Mouse (Mus musculus): ENCODE results near the gene Bex6. TPM values are rescaled to one million over a fixed set of nuclear protein-coding genes. Genes with fewer than 3 reads are reported as not detected.
"Not testable (repeated sequence)": the region's sequence is repeated elsewhere in the genome, so short reads cannot be mapped to it uniquely, and the experiment has no call there.

Gene Bex6
- polyA plus RNA-seq, 1 experiment from 2014 or later: 0.23 TPM

GRCm38 (mm10) chr16:32214804-32215576 lies 35.4 kb downstream of the Bex6 start:
- no peaks in the 10 kb centered on the region for H3K4me1 ChIP-seq
- ATAC-seq (ENCODE audit: insufficient number of reproducible peaks, low FRiP score, low TSS enrichment, low read depth): no peak
- no peaks in the 10 kb centered on the region for H3K36me3 ChIP-seq
- no peaks in the 10 kb centered on the region for H3K27me3 ChIP-seq
- H3K27ac ChIP-seq (replicated peaks): no peak overlapping the region
- H3K4me2 ChIP-seq (replicated peaks): no peak overlapping the region
- H3K4me3 ChIP-seq (replicated peaks): no peak overlapping the region
- no peaks in the 10 kb centered on the region; the same call in 1 of the 2 replicates for H3K9me3 ChIP-seq (replicated peaks)
- WGBS: 74% methylated on average over 17 of the region's 17 CpGs
- H3K9ac ChIP-seq: no peak overlapping the region

- no peak overlapping the region for H3K27ac ChIP-seq (replicated peaks)
- no peaks in the 10 kb centered on the region for H3K27me3 ChIP-seq
- ATAC-seq (ENCODE audit: insufficient number of reproducible peaks, low FRiP score, low TSS enrichment, low read depth): no peak
- H3K4me1 ChIP-seq: no peaks in the 10 kb centered on the region
- no peaks in the 10 kb centered on the region for H3K9me3 ChIP-seq (replicated peaks)
- no peaks in the 10 kb centered on the region for H3K36me3 ChIP-seq
- no peak overlapping the region for H3K4me2 ChIP-seq (replicated peaks)
- 80% methylated on average over 4 of the region's 4 CpGs for WGBS
- H3K9ac ChIP-seq: no peak overlapping the region
- H3K4me3 ChIP-seq (replicated peaks): no peak overlapping the region
These were observed 42.2 kb downstream of the Bex6 start for GRCm38 (mm10) chr16:32221803-32222202.

DNA sequence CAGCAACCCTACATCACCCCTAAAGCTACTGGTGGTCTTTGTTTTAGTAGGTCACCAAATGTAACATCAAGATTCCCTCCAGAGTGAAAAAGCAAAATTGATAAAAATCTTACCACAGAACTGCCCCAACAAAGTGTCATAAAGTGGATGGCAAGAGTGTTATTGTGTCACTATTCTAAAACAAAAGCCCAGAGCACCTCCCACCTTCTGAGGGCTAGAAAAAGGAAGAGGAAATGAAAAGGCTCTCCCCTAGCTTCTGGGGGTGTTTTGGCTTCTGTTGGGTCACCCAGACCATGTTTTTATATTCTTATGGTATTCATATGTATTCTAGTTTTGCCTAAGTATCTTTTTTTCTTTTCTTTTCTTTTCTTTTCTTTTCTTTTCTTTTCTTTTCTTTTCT lies 42.8 kb downstream of the Bex6 start:
- Histone ChIP-seq H3K36me3 (no peaks in the 10 kb centered on the region), H3K4me2 (replicated peaks) (no peak overlapping the region), H3K4me1 (no peaks in the 10 kb centered on the region), H3K9me3 (replicated peaks) (no peaks in the 10 kb centered on the region), H3K4me3 (replicated peaks) (no peak overlapping the region), H3K9ac (no peak overlapping the region), H3K27me3 (no peaks in the 10 kb centered on the region), H3K27ac (replicated peaks) (no peak overlapping the region)
- no peak for ATAC-seq (ENCODE audit: insufficient number of reproducible peaks, low FRiP score, low TSS enrichment, low read depth)

- not testable (repeated sequence) for H3K9ac ChIP-seq; H3K4me1 ChIP-seq; H3K9me3 ChIP-seq (replicated peaks); H3K4me3 ChIP-seq (replicated peaks); H3K27me3 ChIP-seq; ATAC-seq (ENCODE audit: insufficient number of reproducible peaks, low FRiP score, low TSS enrichment, low read depth); H3K27ac ChIP-seq (replicated peaks); H3K4me2 ChIP-seq (replicated peaks)
- H3K36me3 ChIP-seq: peaks cover 18% of the 10 kb centered on the region
- WGBS: 86% methylated on average over 3 of the region's 3 CpGs
These were observed 52.4 kb downstream of the Bex6 start for GRCm38 (mm10) chr16:32232050-32232449.

Other genes with a start within 250 kb of the Bex6 start
- 0.70 and 1.4 TPM in 2 replicates for gene Pigz, start 246.0 kb upstream of the Bex6 start, polyA plus RNA-seq (2015; fragmentation: Nextera tagmentation; extraction: Ambion mirVana)
- gene 0610012G03Rik, start 231.3 kb upstream of the Bex6 start, polyA plus RNA-seq (2015; fragmentation: Nextera tagmentation; extraction: Ambion mirVana): 86.1 and 91.7 TPM in 2 replicates
- 112 and 116 TPM in 2 replicates for gene Ncbp2, start 231.3 kb upstream of the Bex6 start, polyA plus RNA-seq (2015; fragmentation: Nextera tagmentation; extraction: Ambion mirVana)
- gene Senp5, start 176.5 kb upstream of the Bex6 start, polyA plus RNA-seq (2015; fragmentation: Nextera tagmentation; extraction: Ambion mirVana): 12.4 and 13.0 TPM in 2 replicates
- 31.6 and 34.7 TPM in 2 replicates for gene Pak2, start 100.5 kb upstream of the Bex6 start, polyA plus RNA-seq (2015; fragmentation: Nextera tagmentation; extraction: Ambion mirVana)
- gene Pigx, start 80.1 kb upstream of the Bex6 start, polyA plus RNA-seq (2015; fragmentation: Nextera tagmentation; extraction: Ambion mirVana): 87.5 and 90.5 TPM in 2 replicates
- 27.0 and 29.9 TPM in 2 replicates for gene Cep19, start 80.0 kb upstream of the Bex6 start, polyA plus RNA-seq (2015; fragmentation: Nextera tagmentation; extraction: Ambion mirVana)
- gene Nrros, start 14.2 kb upstream of the Bex6 start, polyA plus RNA-seq (2015; fragmentation: Nextera tagmentation; extraction: Ambion mirVana): 21.1 and 23.6 TPM in 2 replicates
- gene Fbxo45, start 67.3 kb downstream of the Bex6 start, polyA plus RNA-seq (2015; fragmentation: Nextera tagmentation; extraction: Ambion mirVana): 14.6 and 15.6 TPM in 2 replicates
- gene Wdr53, start 67.4 kb downstream of the Bex6 start, polyA plus RNA-seq (2015; fragmentation: Nextera tagmentation; extraction: Ambion mirVana): 19.6 and 20.8 TPM in 2 replicates
- gene Smco1, start 91.6 kb downstream of the Bex6 start, polyA plus RNA-seq (2015; fragmentation: Nextera tagmentation; extraction: Ambion mirVana): 0.15 TPM in 1 of 2 replicates, not detected in the other
- 28.9 and 34.5 TPM in 2 replicates for gene Rnf168, start 97.6 kb downstream of the Bex6 start, polyA plus RNA-seq (2015; fragmentation: Nextera tagmentation; extraction: Ambion mirVana)
- gene Ubxn7, start 152.4 kb downstream of the Bex6 start, polyA plus RNA-seq (2015; fragmentation: Nextera tagmentation; extraction: Ambion mirVana): 22.7 and 25.7 TPM in 2 replicates
- 0.30 and 0.35 TPM in 2 replicates for gene Tm4sf19, start 220.7 kb downstream of the Bex6 start, polyA plus RNA-seq (2015; fragmentation: Nextera tagmentation; extraction: Ambion mirVana)
- 31.5 and 39.0 TPM in 2 replicates for gene Tctex1d2, start 239.9 kb downstream of the Bex6 start, polyA plus RNA-seq (2015; fragmentation: Nextera tagmentation; extraction: Ambion mirVana)

Data from embryonic facial prominence, embryonic 15.5 days (tissue).